Mouse (Mus musculus): Measurements from ENCODE around the gene Mlh1. TPM values are rescaled to one million over a fixed set of nuclear protein-coding genes. Genes with fewer than 3 reads are reported as not detected.
A peak's percentile ranks its signal among the peaks of the same experiment; 100 is the strongest.

Gene Mlh1
- polyA plus RNA-seq, 1 experiment from 2014 or later, result 24.8 TPM

GRCm38 (mm10) chr9:111273958-111274357 lies 2.4 kb upstream of the Mlh1 start:
- 76% methylated on average over 1 of the region's 1 CpGs for WGBS
- Histone ChIP-seq H3K4me2 (peak overlapping the region; percentile 74), H3K4me1 (replicated peaks) (peaks cover 53% of the 10 kb centered on the region), H3K4me3 (no peak overlapping the region; the same call in 1 of the 2 replicates), H3K27ac (replicated peaks) (no peak overlapping the region), H3K9me3 (no peaks in the 10 kb centered on the region), H3K9ac (no peak overlapping the region), H3K27me3 (no peaks in the 10 kb centered on the region), H3K36me3 (peaks cover 26% of the 10 kb centered on the region)
- ATAC-seq (ENCODE audit: low FRiP score, low read depth), result no peak

GRCm38 (mm10) chr9:111272996-111273785 lies 1.6 kb upstream of the Mlh1 start:
- WGBS, result 74% methylated on average over 15 of the region's 15 CpGs
- H3K4me1 ChIP-seq (replicated peaks), result peaks cover 53% of the 10 kb centered on the region
- H3K27me3 ChIP-seq, result no peaks in the 10 kb centered on the region
- H3K9me3 ChIP-seq, result no peaks in the 10 kb centered on the region
- no peak for ATAC-seq (ENCODE audit: low FRiP score, low read depth)
- peaks cover 23% of the 10 kb centered on the region for H3K36me3 ChIP-seq
- H3K4me3 ChIP-seq, result peak overlapping the region; percentile 77
- peak overlapping the region; percentile 91 for H3K9ac ChIP-seq
- no peak overlapping the region for H3K27ac ChIP-seq (replicated peaks)
- H3K4me2 ChIP-seq, result peak overlapping the region; percentile 74

GRCm38 (mm10) chr9:111272356-111272755 lies 765 bp upstream of the Mlh1 start:
- 15% methylated on average over 19 of the region's 19 CpGs for WGBS
- ATAC-seq (ENCODE audit: low FRiP score, low read depth), result no peak
- peaks cover 53% of the 10 kb centered on the region for H3K4me1 ChIP-seq (replicated peaks)

GRCm38 (mm10) chr9:111271056-111271433 lies 546 bp downstream of the Mlh1 start:
- Histone ChIP-seq H3K27ac (replicated peaks) (peak overlapping the region; percentile 97), H3K27me3 (no peaks in the 10 kb centered on the region), H3K4me1 (replicated peaks) (peaks cover 44% of the 10 kb centered on the region), H3K9ac (peak overlapping the region; percentile 78), H3K36me3 (peaks cover 6% of the 10 kb centered on the region; the same call in 1 of the 2 replicates), H3K9me3 (no peaks in the 10 kb centered on the region), H3K4me2 (peak overlapping the region; percentile 72), H3K4me3 (peak overlapping the region; percentile 77)
- ATAC-seq (ENCODE audit: low FRiP score, low read depth), result peak; percentile 85
- 2% methylated on average over 32 of the region's 32 CpGs for WGBS

More at GRCm38 (mm10) chr9:111272356-111272755, 765 bp upstream of the Mlh1 start:
- peak overlapping the region; percentile 95 for H3K27ac ChIP-seq (replicated peaks)
- H3K36me3 ChIP-seq, result peaks cover 15% of the 10 kb centered on the region
- H3K4me3 ChIP-seq, result peak overlapping the region; percentile 77
- H3K9me3 ChIP-seq, result no peaks in the 10 kb centered on the region
- peak overlapping the region; percentile 91 for H3K9ac ChIP-seq
- peak overlapping the region; percentile 74 for H3K4me2 ChIP-seq
- no peaks in the 10 kb centered on the region for H3K27me3 ChIP-seq

GRCm38 (mm10) chr9:111270606-111271005 lies 985 bp downstream of the Mlh1 start:
- Histone ChIP-seq H3K27me3 (no peaks in the 10 kb centered on the region), H3K4me3 (peak overlapping the region; percentile 77), H3K9me3 (no peaks in the 10 kb centered on the region), H3K36me3 (peaks cover 6% of the 10 kb centered on the region; the same call in 1 of the 2 replicates), H3K9ac (peak overlapping the region; percentile 78), H3K27ac (replicated peaks) (peak overlapping the region; percentile 97), H3K4me2 (peak overlapping the region; percentile 72), H3K4me1 (replicated peaks) (peaks cover 39% of the 10 kb centered on the region)
- 11% methylated on average over 5 of the region's 5 CpGs for WGBS
- no peak for ATAC-seq (ENCODE audit: low FRiP score, low read depth)

GRCm38 (mm10) chr9:111267998-111268397 lies 3.6 kb downstream of the Mlh1 start:
- no peak for ATAC-seq (ENCODE audit: low FRiP score, low read depth)
- no peak overlapping the region for H3K27ac ChIP-seq (replicated peaks)
- H3K4me1 ChIP-seq (replicated peaks), result peaks cover 13% of the 10 kb centered on the region
- H3K9me3 ChIP-seq, result no peaks in the 10 kb centered on the region
- no peak overlapping the region for H3K9ac ChIP-seq
- peaks cover 11% of the 10 kb centered on the region; the same call in 1 of the 2 replicates for H3K36me3 ChIP-seq
- 98% methylated on average over 2 of the region's 2 CpGs for WGBS
- H3K4me3 ChIP-seq, result no peak overlapping the region
- no peaks in the 10 kb centered on the region for H3K27me3 ChIP-seq
- H3K4me2 ChIP-seq, result no peak overlapping the region

GRCm38 (mm10) chr9:111261356-111261755 lies 10.2 kb downstream of the Mlh1 start:
- Histone ChIP-seq H3K4me1 (replicated peaks) (no peaks in the 10 kb centered on the region), H3K27me3 (no peaks in the 10 kb centered on the region), H3K4me3 (no peak overlapping the region), H3K9me3 (no peaks in the 10 kb centered on the region), H3K27ac (replicated peaks) (no peak overlapping the region), H3K9ac (no peak overlapping the region), H3K36me3 (peaks cover 22% of the 10 kb centered on the region), H3K4me2 (no peak overlapping the region)
- WGBS, result 98% methylated on average over 4 of the region's 4 CpGs
- ATAC-seq (ENCODE audit: low FRiP score, low read depth), result no peak

- ATAC-seq (ENCODE audit: low FRiP score, low read depth), result peak; percentile 83
- WGBS, result 56% methylated on average over 1 of the region's 1 CpGs
- Histone ChIP-seq H3K9me3 (no peaks in the 10 kb centered on the region), H3K27ac (replicated peaks) (no peak overlapping the region), H3K36me3 (peaks cover 25% of the 10 kb centered on the region), H3K9ac (no peak overlapping the region), H3K4me1 (replicated peaks) (no peaks in the 10 kb centered on the region), H3K4me3 (no peak overlapping the region), H3K27me3 (no peaks in the 10 kb centered on the region), H3K4me2 (no peak overlapping the region)
Observed at GRCm38 (mm10) chr9:111260360-111260985, 11.1 kb downstream of the Mlh1 start.

- H3K4me2 ChIP-seq, result no peak overlapping the region
- WGBS, result 81% methylated on average over 7 of the region's 7 CpGs
- H3K4me1 ChIP-seq (replicated peaks), result no peaks in the 10 kb centered on the region
- H3K4me3 ChIP-seq, result no peak overlapping the region
- no peaks in the 10 kb centered on the region for H3K27me3 ChIP-seq
- H3K9ac ChIP-seq, result no peak overlapping the region
- H3K36me3 ChIP-seq, result peaks cover 37% of the 10 kb centered on the region
- no peak overlapping the region for H3K27ac ChIP-seq (replicated peaks)
- H3K9me3 ChIP-seq, result no peaks in the 10 kb centered on the region
- no peak for ATAC-seq (ENCODE audit: low FRiP score, low read depth)
Observed at GRCm38 (mm10) chr9:111252161-111252869, 19.3 kb downstream of the Mlh1 start.

- H3K4me2 ChIP-seq, result no peak overlapping the region
- no peak overlapping the region for H3K9ac ChIP-seq
- 93% methylated on average over 3 of the region's 3 CpGs for WGBS
- ATAC-seq (ENCODE audit: low FRiP score, low read depth), result no peak
- peaks cover 28% of the 10 kb centered on the region; the same call in 1 of the 2 replicates for H3K36me3 ChIP-seq
- H3K27me3 ChIP-seq, result no peaks in the 10 kb centered on the region
- H3K9me3 ChIP-seq, result no peaks in the 10 kb centered on the region
- no peaks in the 10 kb centered on the region for H3K4me1 ChIP-seq (replicated peaks)
- no peak overlapping the region for H3K4me3 ChIP-seq
- no peak overlapping the region for H3K27ac ChIP-seq (replicated peaks)
Observed at GRCm38 (mm10) chr9:111247682-111248246, 23.8 kb downstream of the Mlh1 start.

- no peaks in the 10 kb centered on the region for H3K27me3 ChIP-seq
- no peak overlapping the region for H3K4me2 ChIP-seq
- WGBS, result 79% methylated on average over 6 of the region's 6 CpGs
- no peak overlapping the region for H3K9ac ChIP-seq
- H3K36me3 ChIP-seq, result peaks cover 27% of the 10 kb centered on the region
- no peak overlapping the region for H3K4me3 ChIP-seq
- H3K27ac ChIP-seq (replicated peaks), result no peak overlapping the region
- H3K4me1 ChIP-seq (replicated peaks), result no peaks in the 10 kb centered on the region
- no peak for ATAC-seq (ENCODE audit: low FRiP score, low read depth)
- no peaks in the 10 kb centered on the region for H3K9me3 ChIP-seq
Observed at GRCm38 (mm10) chr9:111245546-111245945, 26.0 kb downstream of the Mlh1 start.
